Mouse (Mus musculus) cortical plate, adult 2 months (tissue): Measurements from ENCODE around the gene Ankrd6.

ENCODE experiments used
- CTCF ChIP-seq: fragments of 200-500 bp; IDR thresholded peaks from 2 replicates; pipeline ENCODE4 v1.5.1; 2011; ENCODE audit warnings: mild to moderate bottlenecking, control low read depth, low read length; ENCODE audit not compliant: insufficient read depth; ENCODE audit errors: extremely low read depth
- POLR2A ChIP-seq: fragments of 200-500 bp; IDR thresholded peaks from 2 replicates; pipeline ENCODE4 v1.6.1; 2011; ENCODE audit warnings: mild to moderate bottlenecking, low read length, control low read depth; ENCODE audit not compliant: insufficient read depth; ENCODE audit errors: extremely low read depth

DNA sequence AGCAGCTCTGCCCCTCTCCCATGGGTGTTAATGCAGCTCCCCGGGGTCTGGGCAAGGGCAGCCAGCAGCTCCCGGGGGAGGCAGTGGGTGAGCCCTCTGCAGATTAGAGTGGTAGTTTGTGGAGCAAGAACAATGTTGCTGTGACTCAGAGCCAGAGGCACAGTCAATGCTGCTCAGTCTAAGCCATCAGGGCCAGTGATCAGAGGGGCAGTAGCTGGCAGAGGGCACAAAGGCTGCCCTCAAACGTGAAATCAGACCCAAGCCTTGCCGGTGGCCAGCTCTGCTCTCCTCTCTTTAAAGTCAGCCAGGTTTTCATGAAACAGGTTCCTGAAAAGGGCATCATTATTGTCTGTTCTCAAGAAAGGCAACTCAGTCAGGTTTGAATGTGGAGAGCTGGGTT is 11.1 kb downstream of the Ankrd6 start:
- no peak for TF ChIP-seq CTCF
- no peak for TF ChIP-seq POLR2A
